Mouse (Mus musculus) limb, embryonic 14.5 days (tissue): ENCODE results near the gene Magi1. TPM values are rescaled to one million over a fixed set of nuclear protein-coding genes. Genes with fewer than 3 reads are reported as not detected.

ENCODE experiments used
- ATAC-seq: fragments of 200-750 bp; cut with Nextera tagmentation; 2 replicates; pipeline ENCODE4 v1.8.0; 2017; ENCODE audit warnings: low read depth, moderate number of reproducible peaks, moderate TSS enrichment; ENCODE audit not compliant: low FRiP score
- DNase-seq: peaks from one replicate; pipeline ENCODE4 v3.0.0-alpha.2; 2015; ENCODE audit warnings: low spot score
- H3K27ac ChIP-seq: fragments of 300-500 bp; sonication (generic); replicated peaks from 2 replicates; pipeline ENCODE4 v1.5.1; 2014; ENCODE audit warnings: low read depth, mild to moderate bottlenecking, low read length, moderate library complexity, mixed read lengths
- H3K27me3 ChIP-seq: fragments of 300-500 bp; sonication (generic); 2 replicates; pipeline ENCODE4 v1.6.1; 2014; ENCODE audit warnings: low read length, mixed read lengths; ENCODE audit not compliant: control insufficient read depth, insufficient read depth
- H3K36me3 ChIP-seq: fragments of 300-500 bp; sonication (generic); 2 replicates; pipeline ENCODE4 v1.6.1; 2014; ENCODE audit warnings: mild to moderate bottlenecking, low read length, moderate library complexity, mixed read lengths; ENCODE audit not compliant: control insufficient read depth, insufficient read depth
- H3K4me1 ChIP-seq: fragments of 300-500 bp; sonication (generic); 2 replicates; pipeline ENCODE4 v1.6.1; 2014; ENCODE audit warnings: antibody characterized with exemption, low read length, mixed read lengths; ENCODE audit not compliant: control insufficient read depth, insufficient read depth
- H3K4me2 ChIP-seq: fragments of 300-500 bp; sonication (generic); replicated peaks from 2 replicates; pipeline ENCODE4 v1.6.1; 2014; ENCODE audit warnings: low read depth, mild to moderate bottlenecking, low read length, moderate library complexity; ENCODE audit not compliant: severe bottlenecking
- H3K4me3 ChIP-seq: fragments of 300-500 bp; sonication (generic); replicated peaks from 2 replicates; pipeline ENCODE4 v1.5.1; 2014; ENCODE audit warnings: low read length
- H3K9ac ChIP-seq: fragments of 300-500 bp; sonication (generic); 2 replicates; pipeline ENCODE4 v1.6.1; 2014; ENCODE audit warnings: mild to moderate bottlenecking, low read depth, low read length, moderate library complexity; ENCODE audit not compliant: severe bottlenecking
- H3K9me3 ChIP-seq: fragments of 300-500 bp; sonication (generic); 2 replicates; pipeline ENCODE4 v1.6.1; 2016; ENCODE audit warnings: low read length; ENCODE audit not compliant: control insufficient read depth
- POLR2A ChIP-seq: fragments of 200-500 bp; IDR thresholded peaks from 2 replicates; pipeline ENCODE4 v1.8.0; 2012; ENCODE audit warnings: inconsistent platforms, mild to moderate bottlenecking, moderate library complexity, borderline replicate concordance; ENCODE audit not compliant: insufficient read depth, insufficient read length; ENCODE audit errors: extremely low read depth
- WGBS: fragments of 180-500 bp; shearing (Covaris S2); extraction: QIAGEN DNeasy Blood & Tissue Kit; methylation state at CpG from one replicate; pipeline ENCODE4 v1.1.7; 2014; 5-methylcytosine and 5-hydroxymethylcytosine counted together
- polyA plus RNA-seq, 2 experiments: library from polyadenylated mRNA; depleted of rRNA in 1 of 2; stranded (reverse) in 1 of 2; unstranded in 1 of 2; fragments of >200 nt; fragmentation: Nextera tagmentation in 1 of 2; extraction: Ambion mirVana in 1 of 2; gene quantifications; 2 replicates each; pipeline versions ENCODE4 v1.2.1 to v1.2.3; 2012 to 2014

The Magi1 gene
- polyA plus RNA-seq, 2 experiments: 9.7 to 15.0 TPM

DNA sequence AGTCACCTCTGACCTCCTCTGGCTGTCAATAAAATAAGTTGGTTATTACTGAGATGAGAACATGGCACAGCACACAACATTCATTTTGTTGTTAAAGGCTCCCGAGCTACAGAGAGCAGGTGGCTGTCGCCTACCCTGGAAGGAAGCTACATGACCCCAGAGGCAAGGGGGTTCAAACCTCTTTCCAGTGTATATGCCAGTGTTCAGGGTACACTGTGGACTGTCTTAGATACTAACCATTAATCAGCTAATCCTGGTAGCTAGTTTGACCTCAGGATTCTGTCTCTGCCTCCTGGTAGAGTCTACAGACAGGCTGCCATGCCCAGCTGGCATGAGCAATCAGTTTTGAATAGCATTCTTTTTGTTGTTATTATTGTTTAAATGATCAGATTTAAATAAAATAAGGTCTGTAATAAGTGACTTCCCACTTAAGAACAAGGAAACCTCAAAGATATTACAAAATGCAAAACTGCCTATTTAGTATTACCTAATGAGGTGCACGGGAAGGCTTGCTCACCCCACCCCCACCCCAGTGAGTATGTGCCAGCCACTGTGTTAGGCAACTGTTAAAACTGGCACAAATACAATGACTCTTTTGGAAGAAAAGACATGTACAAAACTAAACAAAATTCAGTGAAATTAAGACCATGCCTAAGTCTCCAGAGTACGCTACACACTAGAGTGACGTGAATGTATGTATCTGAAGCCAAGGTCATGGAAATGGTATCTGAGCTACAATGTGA is 513.3 kb downstream of the Magi1 start:
- no peak for TF ChIP-seq POLR2A
- Histone ChIP-seq H3K4me2 (no peak overlapping the region), H3K36me3 (0 out of 2 replicates have a peak, but pooled peaks cover 4% of the 10 kb centered on the region), H3K9ac (no peak overlapping the region), H3K27me3 (no peaks in the 10 kb centered on the region), H3K4me1 (peaks cover 3% of the 10 kb centered on the region; the same call in 1 of the 2 replicates), H3K9me3 (no peaks in the 10 kb centered on the region), H3K4me3 (no peak overlapping the region), H3K27ac (no peak overlapping the region)
- DNase-seq (no peak), ATAC-seq (no peak)
- 80% methylated on average over 5 of the region's 5 CpGs for whole genome bisulfite sequencing

DNA sequence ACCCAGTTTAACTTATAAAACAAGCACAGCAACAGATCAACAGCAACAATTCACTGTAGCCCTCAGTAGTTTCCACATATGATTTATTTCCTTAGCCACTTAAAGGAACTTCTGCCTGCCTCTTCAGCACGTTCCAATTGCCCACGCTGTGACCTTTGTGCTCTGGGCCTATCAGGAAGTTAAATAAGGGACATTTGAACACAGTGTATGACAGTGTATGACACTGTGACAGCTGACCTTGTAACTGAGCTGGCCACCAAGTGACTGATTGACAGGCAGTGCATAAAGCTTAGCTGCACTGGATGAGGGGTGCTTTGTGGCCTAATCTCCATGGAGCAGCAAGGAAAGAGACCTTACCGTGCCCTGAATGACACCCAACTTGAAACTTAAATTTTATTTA is 525.6 kb downstream of the Magi1 start:
- no peak overlapping the region for H3K9ac ChIP-seq
- no peaks in the 10 kb centered on the region for H3K4me1 ChIP-seq
- no peaks in the 10 kb centered on the region for H3K9me3 ChIP-seq
- no peak overlapping the region for H3K27ac ChIP-seq
- H3K36me3 ChIP-seq: no peaks in the 10 kb centered on the region
- no peak overlapping the region for H3K4me3 ChIP-seq
- DNase-seq: no peak
- H3K27me3 ChIP-seq: no peaks in the 10 kb centered on the region
- no peak overlapping the region for H3K4me2 ChIP-seq
- TF ChIP-seq POLR2A: no peak
- 79% methylated on average over 3 of the region's 3 CpGs for WGBS
- no peak for ATAC-seq

GRCm38 (mm10) chr6:93757353-93758087 is 526.2 kb downstream of the Magi1 start:
- Histone ChIP-seq H3K4me1 (no peaks in the 10 kb centered on the region), H3K27me3 (no peaks in the 10 kb centered on the region), H3K4me3 (no peak overlapping the region), H3K9ac (no peak overlapping the region), H3K36me3 (no peaks in the 10 kb centered on the region), H3K4me2 (no peak overlapping the region), H3K9me3 (no peaks in the 10 kb centered on the region), H3K27ac (no peak overlapping the region)
- ATAC-seq (peak; percentile 94), DNase-seq (peak; percentile 96)
- WGBS: 27% methylated on average over 11 of the region's 11 CpGs
- no peak for TF ChIP-seq POLR2A

DNA sequence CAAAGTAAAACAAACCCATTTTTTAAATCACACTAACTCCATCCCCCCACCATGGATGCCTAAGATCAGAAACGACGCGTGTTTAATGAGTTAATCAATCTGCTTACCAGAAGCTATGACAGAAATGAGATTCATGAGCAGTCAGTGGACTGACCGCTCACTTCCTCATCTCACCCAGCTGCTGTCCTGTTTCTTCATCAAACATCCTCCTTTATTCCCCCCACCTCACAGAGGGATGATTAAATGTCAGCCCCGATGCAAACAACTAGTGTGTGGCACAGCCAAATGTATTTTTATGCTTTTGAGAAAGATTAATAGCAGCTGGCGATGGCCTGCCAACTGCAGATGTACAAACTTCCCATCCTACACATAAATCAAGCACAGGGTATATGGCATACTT is 540.6 kb downstream of the Magi1 start:
- H3K4me2 ChIP-seq: no peak overlapping the region
- 69% methylated on average over 6 of the region's 6 CpGs for WGBS
- peaks cover 13% of the 10 kb centered on the region for H3K36me3 ChIP-seq
- no peak overlapping the region for H3K4me3 ChIP-seq
- ATAC-seq (no peak), DNase-seq (no peak)
- H3K9me3 ChIP-seq: no peaks in the 10 kb centered on the region
- no peak overlapping the region for H3K9ac ChIP-seq
- H3K27ac ChIP-seq: no peak overlapping the region
- no peak for TF ChIP-seq POLR2A
- peaks cover 8% of the 10 kb centered on the region; the same call in 1 of the 2 replicates for H3K4me1 ChIP-seq
- H3K27me3 ChIP-seq: no peaks in the 10 kb centered on the region

DNA sequence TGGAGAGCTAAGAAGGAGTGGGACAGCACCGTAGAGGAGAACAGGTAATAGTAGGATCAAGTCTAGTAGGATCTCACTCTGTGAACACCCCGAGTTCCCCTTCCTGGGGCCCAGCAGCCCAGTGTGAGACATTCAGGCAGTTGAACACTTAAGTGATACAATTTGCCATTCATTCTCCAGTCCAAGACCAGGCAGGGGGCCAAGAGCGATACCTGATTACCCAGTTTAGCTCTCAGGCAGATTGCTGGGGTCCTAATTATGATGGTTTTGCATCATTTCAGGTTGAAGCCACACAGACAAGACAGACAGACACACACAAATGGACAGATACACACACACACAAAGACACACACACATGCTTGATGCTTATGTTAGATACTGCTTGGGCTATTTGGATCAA is 543.9 kb downstream of the Magi1 start:
- Histone ChIP-seq H3K27me3 (no peaks in the 10 kb centered on the region), H3K4me2 (no peak overlapping the region), H3K27ac (no peak overlapping the region), H3K4me1 (peaks cover 8% of the 10 kb centered on the region; the same call in 1 of the 2 replicates), H3K9ac (no peak overlapping the region), H3K4me3 (no peak overlapping the region), H3K9me3 (no peaks in the 10 kb centered on the region), H3K36me3 (0 out of 2 replicates have a peak, but pooled peaks cover 2% of the 10 kb centered on the region)
- WGBS: 78% methylated on average over 3 of the region's 3 CpGs
- TF ChIP-seq POLR2A: no peak
- no peak for ATAC-seq
- DNase-seq: no peak
